Mouse (Mus musculus) layer of hippocampus, adult 2 months (tissue): ENCODE measurements around the gene Smarcc2. TPM values are rescaled to one million over a fixed set of nuclear protein-coding genes. Genes with fewer than 3 reads are reported as not detected.
"Not testable (repeated sequence)": the region's sequence is repeated elsewhere in the genome, so short reads cannot be mapped to it uniquely, and the experiment has no call there.

ENCODE experiments used
- DNase-seq, 2 experiments: peaks; one replicate each; pipeline ENCODE4 v3.0.0; 2022; ENCODE audit warnings: low spot score in 2 of 2
- H3K27ac ChIP-seq: fragments of 200-600 bp; 2 replicates; pipeline ENCODE4 v1.8.1; 2022
- H3K4me3 ChIP-seq: fragments of 200-600 bp; 2 replicates; pipeline ENCODE4 v1.8.1; 2022; ENCODE audit warnings: mild to moderate bottlenecking
- CTCF ChIP-seq: fragments of 200-600 bp; conservative IDR thresholded peaks from 2 replicates; pipeline ENCODE4 v1.8.1; 2022; ENCODE audit warnings: antibody characterized with exemption, mild to moderate bottlenecking, moderate library complexity
- total RNA-seq, 2 experiments: library from RNA; stranded (reverse); gene quantifications; 2 replicates each; pipeline ENCODE4 v1.2.3; 2021

Smarcc2 gene
- total RNA-seq, 2 experiments from 2014 or later, result 246 to 255 TPM

DNA sequence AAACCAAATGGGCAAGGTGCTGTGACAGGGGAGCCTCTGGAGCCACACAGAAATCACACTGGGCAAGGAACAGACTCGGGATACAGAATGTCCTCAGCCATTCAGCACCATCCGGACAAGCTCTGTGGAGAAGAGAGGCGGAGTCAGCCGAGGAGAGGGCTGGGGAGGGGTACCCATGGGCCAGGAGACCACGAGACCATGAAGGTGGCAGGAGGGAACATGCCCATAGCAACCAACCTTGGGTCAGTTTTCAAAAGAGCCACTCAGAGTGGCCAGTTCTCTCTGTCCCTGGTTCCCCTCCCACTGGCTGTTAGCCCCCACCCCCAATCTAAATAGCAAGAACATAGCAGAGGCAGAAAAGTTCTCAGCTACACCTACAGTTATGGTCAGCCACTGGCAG is 31.9 kb downstream of the Smarcc2 start:
- no peak for TF ChIP-seq CTCF
- H3K4me3 ChIP-seq, result peak overlapping the region; percentile 97; the same call in 1 of the 2 replicates
- no peak for DNase-seq
- H3K27ac ChIP-seq, result peak overlapping the region; percentile 96

DNA sequence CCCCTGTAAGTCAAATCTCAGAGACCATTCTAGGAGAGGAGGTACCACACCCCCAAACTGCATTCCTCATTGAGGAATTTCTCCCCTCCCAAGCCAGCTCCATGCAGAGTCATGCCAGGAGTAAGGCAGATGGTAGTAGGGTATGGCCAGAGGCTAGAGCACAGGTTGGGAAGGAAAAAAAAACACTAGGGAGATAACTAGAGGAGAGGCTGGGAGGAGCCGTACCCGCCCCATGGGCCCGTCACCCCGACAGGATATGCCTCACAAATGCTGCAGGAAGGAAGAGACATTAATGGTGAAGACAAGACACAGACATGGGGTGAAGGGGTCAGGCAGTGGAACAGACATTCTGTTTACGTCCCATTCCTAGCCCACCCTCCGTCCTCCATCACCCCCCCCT is 32.4 kb downstream of the Smarcc2 start:
- H3K27ac ChIP-seq, result peak overlapping the region; percentile 96
- no peak for DNase-seq
- TF ChIP-seq CTCF, result no peak
- peak overlapping the region; percentile 97 for H3K4me3 ChIP-seq

DNA sequence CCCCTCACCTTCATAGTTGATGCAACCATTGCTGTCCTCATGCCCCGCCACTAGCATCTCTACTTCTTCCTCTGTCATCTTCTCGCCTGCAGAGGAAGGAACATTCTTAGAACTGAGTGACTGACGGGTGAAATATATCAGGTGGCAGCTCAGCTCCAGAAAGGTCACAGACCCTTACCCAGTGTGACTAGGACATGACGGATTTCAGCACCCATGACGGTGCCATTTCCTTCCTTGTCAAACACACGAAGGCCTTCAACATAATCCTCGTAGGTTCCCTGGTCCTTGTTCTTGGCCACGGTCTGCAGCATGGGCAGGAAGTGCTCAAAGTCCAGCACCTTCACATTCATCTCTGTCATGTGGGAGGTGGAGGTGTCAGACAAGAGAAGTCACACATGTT is 33.0 kb downstream of the Smarcc2 start:
- not testable (repeated sequence) for DNase-seq

DNA sequence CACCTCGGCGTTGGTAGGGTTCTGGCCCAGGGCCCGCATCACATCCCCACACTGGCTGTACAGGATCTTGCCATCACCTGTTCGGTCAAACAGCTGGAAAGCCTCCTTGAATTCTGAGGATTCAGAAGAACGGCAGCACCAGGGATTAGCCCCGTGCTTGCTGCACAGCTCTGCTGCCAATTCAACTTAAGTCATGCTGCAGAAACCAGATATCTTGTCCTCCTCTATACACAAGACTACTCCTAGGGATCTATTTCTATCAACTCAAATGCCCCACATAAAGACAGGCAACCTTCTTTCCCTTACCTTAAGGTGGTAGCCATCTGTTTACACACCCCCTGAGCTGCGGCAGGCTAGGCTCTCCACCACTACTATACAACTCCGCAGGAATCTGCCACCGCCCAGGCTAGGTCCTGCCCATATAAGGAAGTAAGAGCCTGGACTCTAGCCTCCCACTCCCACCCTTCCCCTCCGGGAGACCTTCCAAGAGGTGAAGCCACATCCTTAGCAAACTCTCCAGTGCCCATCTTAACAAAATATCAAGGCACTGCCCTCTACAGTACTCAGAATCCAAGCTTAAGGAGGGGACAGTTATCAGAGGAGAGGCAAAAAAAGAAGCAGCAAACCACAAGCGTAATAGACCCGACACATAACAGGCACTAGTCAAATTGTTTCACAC is 33.7 kb downstream of the Smarcc2 start:
- no peak for TF ChIP-seq CTCF
- peak overlapping the region; percentile 96 for H3K27ac ChIP-seq
- peak in 1 of 2 experiments; percentile 36 for DNase-seq
- H3K4me3 ChIP-seq, result peak overlapping the region; percentile 97

More for the DNA sequence above, 33.0 kb downstream of the Smarcc2 start:
- H3K27ac ChIP-seq, result peak overlapping the region; percentile 96
- peak overlapping the region; percentile 97 for H3K4me3 ChIP-seq

GRCm38 (mm10) chr10:128493319-128493694 is 34.3 kb downstream of the Smarcc2 start:
- TF ChIP-seq CTCF, result no peak
- DNase-seq, result no peak
- Histone ChIP-seq H3K27ac (peak overlapping the region; percentile 96), H3K4me3 (peak overlapping the region; percentile 97)

DNA sequence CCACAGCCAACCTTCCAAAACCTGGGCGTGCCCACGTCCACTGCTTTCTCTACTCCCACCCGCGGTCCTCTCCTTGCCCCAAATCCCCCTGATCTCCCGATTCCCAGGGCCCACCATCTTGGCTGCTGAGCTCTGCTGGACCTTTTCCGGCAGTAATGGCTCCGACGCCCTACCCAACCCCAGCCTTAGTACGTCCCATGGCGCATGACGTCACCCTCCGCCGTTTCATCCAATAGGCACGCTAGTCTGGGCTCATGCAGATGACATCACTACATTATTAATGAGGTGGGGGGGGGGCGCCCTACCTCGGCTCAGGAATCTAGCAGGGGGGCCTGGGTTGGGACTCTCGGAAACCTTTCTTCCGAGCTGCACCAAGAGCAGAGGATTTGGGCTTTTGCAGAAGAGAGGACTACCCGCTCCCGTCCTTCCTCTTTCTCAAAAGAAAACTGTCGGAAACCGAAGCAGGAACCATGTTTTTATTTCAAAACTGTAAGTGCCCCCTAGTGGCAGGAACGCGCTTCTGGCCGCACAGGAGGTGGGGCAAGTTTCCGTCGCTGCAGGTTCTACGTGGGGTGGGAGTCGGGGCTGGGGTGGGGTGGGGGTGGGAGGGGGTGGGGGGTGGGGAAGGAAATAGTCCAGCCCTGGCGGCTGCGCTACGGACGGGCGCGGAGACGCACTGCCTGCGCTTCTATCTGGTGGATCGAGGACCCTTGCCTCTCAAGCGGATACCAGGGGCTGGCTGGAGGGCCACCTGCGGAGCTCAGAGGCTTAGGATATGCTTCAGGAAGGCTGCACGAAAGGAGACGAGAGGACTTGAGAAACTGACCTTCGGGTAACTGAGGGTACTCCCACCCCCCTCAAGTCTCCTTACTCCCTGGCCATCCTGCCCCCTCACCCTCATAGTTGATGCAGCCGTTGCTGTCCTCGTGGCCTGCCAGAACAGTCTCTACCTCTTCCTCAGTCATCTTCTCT is 34.9 kb downstream of the Smarcc2 start, which contains the start of gene Myl6:
TSS of gene Myl6 (minus strand) at position 451 of the 972 bp plus-strand sequence.
- DNase-seq, result peak; percentile 98

DNA sequence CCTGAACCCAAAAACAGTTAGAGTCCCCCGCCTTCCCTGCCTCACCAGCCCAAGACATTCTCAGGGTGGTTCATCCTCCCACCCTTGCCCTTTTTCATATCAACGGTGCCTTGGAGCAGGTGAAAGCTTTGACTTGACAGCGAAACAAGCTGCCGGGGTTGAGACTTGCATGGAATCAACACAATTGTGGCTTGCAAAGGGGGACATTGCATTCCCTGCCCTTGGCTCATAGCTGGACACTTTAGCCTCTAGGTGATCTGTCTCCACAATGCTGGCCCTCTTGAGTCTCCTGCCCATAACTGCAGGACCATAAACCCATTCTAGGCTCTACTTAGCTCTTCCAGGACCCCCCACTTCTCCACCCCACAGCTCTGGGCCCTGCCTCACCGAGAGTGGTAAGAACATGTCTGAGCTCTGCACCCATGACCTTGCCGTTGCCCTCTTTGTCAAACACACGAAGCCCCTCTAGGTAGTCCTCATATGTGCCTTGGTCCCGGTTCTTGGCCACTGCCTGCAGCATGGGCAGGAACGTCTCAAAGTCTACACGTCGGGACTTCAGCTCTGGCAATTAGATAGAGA is 35.7 kb downstream of the Smarcc2 start:
- DNase-seq, result no peak
- peak overlapping the region; percentile 97 for H3K4me3 ChIP-seq
- no peak for TF ChIP-seq CTCF
- peak overlapping the region; percentile 96 for H3K27ac ChIP-seq

More for the DNA sequence above, 34.9 kb downstream of the Smarcc2 start, which contains the start of gene Myl6:
- peak within 1 kb of the TSS; percentile 97 for H3K4me3 ChIP-seq
- peak; percentile 80 for TF ChIP-seq CTCF
- peak within 1 kb of the TSS; percentile 96 for H3K27ac ChIP-seq

- no peak for DNase-seq
- Histone ChIP-seq H3K27ac (peak overlapping the region; percentile 96; the same call in 1 of the 2 replicates), H3K4me3 (peak overlapping the region; percentile 97; the same call in 1 of the 2 replicates)
- peak; percentile 56 for TF ChIP-seq CTCF
Measured at GRCm38 (mm10) chr10:128495270-128495669, 36.2 kb downstream of the Smarcc2 start.

GRCm38 (mm10) chr10:128495903-128496302 is 36.9 kb downstream of the Smarcc2 start:
- TF ChIP-seq CTCF, result no peak
- no peak overlapping the region for H3K4me3 ChIP-seq

DNA sequence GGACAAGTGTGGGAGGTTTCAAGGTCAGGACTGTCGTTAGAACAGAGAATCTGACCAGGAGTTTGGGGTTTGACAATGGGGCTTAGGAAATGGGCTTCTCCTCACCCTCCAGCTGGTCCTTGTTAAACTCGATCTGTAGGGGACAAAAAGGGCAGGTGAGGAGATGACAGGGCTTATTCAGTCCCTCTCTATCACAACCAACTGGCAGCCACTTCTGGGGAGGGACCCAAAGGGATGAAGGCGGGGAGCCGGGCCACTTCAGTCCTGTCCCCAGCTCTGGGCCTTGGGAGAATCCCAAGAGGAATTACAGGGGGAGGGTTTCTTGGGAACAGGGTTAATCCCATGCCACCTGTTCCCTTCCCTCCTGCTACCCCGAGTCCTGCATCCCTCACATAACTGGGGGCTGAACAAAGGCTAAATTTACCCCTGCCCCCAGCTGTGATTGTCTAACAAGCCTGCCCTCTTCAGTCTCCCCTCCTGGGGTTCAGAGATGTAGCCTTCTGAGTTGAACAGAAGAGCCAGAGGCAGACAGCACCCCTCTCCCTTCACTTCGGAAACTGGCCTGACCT is 37.5 kb downstream of the Smarcc2 start:
- no peak for TF ChIP-seq CTCF
- Histone ChIP-seq H3K27ac (no peak overlapping the region), H3K4me3 (no peak overlapping the region)
- DNase-seq, result no peak

More at GRCm38 (mm10) chr10:128495903-128496302, 36.9 kb downstream of the Smarcc2 start:
- H3K27ac ChIP-seq, result no peak overlapping the region
- DNase-seq, result no peak

- no peak for TF ChIP-seq CTCF
Measured at GRCm38 (mm10) chr10:128497134-128497737, 38.2 kb downstream of the Smarcc2 start.

DNA sequence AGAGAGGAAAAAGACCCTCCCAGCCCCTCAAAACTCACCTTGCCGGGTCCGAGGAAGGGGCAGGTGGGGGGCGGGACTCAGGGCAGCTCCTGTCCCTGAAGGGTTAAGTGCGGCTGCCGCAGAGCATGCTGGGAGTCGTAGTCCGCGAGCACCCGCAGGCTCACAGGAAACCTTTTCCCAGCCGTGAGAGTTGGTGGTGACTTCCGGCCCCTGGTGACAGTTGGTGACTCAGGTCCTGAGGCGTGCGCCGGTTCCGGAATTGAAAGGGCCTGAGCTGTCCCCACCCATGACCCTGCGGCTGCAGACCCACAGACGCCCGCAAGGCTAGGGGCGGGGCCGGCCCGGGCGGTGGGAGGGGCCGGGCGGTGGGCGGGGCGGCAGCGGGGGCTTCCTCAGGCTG is 39.5 kb downstream of the Smarcc2 start, which contains the start of gene Myl6b:
TSS of gene Myl6b (minus strand) at position 96 of the 400 bp plus-strand sequence.
- peak; percentile 34; the same call in 1 of the 2 replicates for TF ChIP-seq CTCF
- peak within 1 kb of the TSS; percentile 91 for H3K27ac ChIP-seq
- DNase-seq, result peak; percentile 91 to 96
- peak within 1 kb of the TSS; percentile 67 for H3K4me3 ChIP-seq

More at GRCm38 (mm10) chr10:128497134-128497737, 38.2 kb downstream of the Smarcc2 start:
- Histone ChIP-seq H3K4me3 (no peak overlapping the region), H3K27ac (no peak overlapping the region)
- DNase-seq, result no peak
